9 mouse cellular contexts compared by ENCODE assay signal in the genomic region with DNA sequence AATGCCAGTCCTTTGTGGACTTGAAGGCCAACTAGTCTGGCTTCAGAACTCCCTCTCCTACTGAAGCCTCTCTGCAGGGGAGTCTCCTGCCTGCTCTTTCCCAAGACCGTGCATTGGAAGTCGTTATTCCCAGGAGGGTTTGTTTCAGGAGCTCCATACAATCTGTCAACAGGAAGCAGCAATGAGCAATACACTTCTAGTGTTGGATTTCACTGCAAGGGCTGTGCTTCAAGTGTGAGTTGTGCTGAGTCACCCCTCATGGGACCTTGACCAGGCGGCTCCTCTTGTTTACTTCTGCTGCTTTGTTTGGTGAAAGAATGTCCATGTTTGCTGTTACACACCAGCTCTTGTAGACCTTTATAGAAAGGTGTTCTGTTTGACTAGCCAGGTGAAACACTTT. TPM values are rescaled to one million over a fixed set of nuclear protein-coding genes. Genes with fewer than 3 reads are reported as not detected.
A peak's percentile ranks its signal among the peaks of the same experiment; 100 is the strongest.
DNase-seq lines count a peak whose midpoint lies in the region; ATAC-seq and TF ChIP-seq lines count a peak whose summit lies in the region.
"Had no signal": no experiment of that assay in that cellular context is flagged by ENCODE, and none has a peak within 500 bp of the region (broad histone marks: within the 10 kb centered on the region; RNA-seq: fewer than 3 reads in every experiment).

No protein-coding gene starts in this region.

- H3K27me3 ChIP-seq in kidney, embryonic 14.5 days (ENCODE audit: control insufficient read depth, insufficient read depth, low read length), result no peaks in the 10 kb centered on the region
- H3K27me3 ChIP-seq in liver, embryonic 15.5 days, result no peaks in the 10 kb centered on the region; the same call in 1 of the 2 replicates
- no peaks in the 10 kb centered on the region for H3K27me3 ChIP-seq in stomach, postnatal 0 days (ENCODE audit: control insufficient read depth, insufficient read depth, low read length)
- no peaks in the 10 kb centered on the region for H3K27me3 ChIP-seq in forebrain, embryonic 14.5 days (replicated peaks; ENCODE audit: control insufficient read depth, insufficient read depth, low read length)

- no peak overlapping the region for H3K9ac ChIP-seq in kidney, embryonic 14.5 days (ENCODE audit: low read depth, low read length)
- H3K9ac ChIP-seq in liver, embryonic 15.5 days, result no peak overlapping the region
- H3K9ac ChIP-seq in stomach, postnatal 0 days (ENCODE audit: low read length), result no peak overlapping the region
- H3K9ac ChIP-seq in forebrain, embryonic 14.5 days (ENCODE audit: low read length), result no peak overlapping the region

- no peaks in the 10 kb centered on the region for H3K4me1 ChIP-seq in kidney, embryonic 14.5 days (ENCODE audit: control insufficient read depth, insufficient read depth, low read length)
- H3K4me1 ChIP-seq in liver, embryonic 15.5 days (replicated peaks), result peaks cover 44% of the 10 kb centered on the region
- no peaks in the 10 kb centered on the region for H3K4me1 ChIP-seq in stomach, postnatal 0 days (replicated peaks; ENCODE audit: control insufficient read depth, insufficient read depth)
- no peaks in the 10 kb centered on the region for H3K4me1 ChIP-seq in forebrain, embryonic 14.5 days (ENCODE audit: control insufficient read depth, insufficient read depth, low read length)

- no peak overlapping the region for H3K27ac ChIP-seq in kidney, embryonic 14.5 days (ENCODE audit: low read depth, low read length)
- H3K27ac ChIP-seq in liver, embryonic 15.5 days (replicated peaks), result peak overlapping the region; percentile 84
- H3K27ac ChIP-seq in stomach, postnatal 0 days (replicated peaks), result peak overlapping the region; percentile 84
- H3K27ac ChIP-seq in forebrain, embryonic 14.5 days (ENCODE audit: low read depth, low read length), result no peak overlapping the region

- WGBS in kidney, embryonic 14.5 days, result 16% methylated on average over 3 of the region's 3 CpGs
- WGBS in liver, embryonic 15.5 days (ENCODE audit: insufficient replicate concordance), result 12% methylated on average over 3 of the region's 3 CpGs
- WGBS in stomach, postnatal 0 days, result 12% methylated on average over 3 of the region's 3 CpGs
- WGBS in forebrain, embryonic 14.5 days, result 44% methylated on average over 3 of the region's 3 CpGs

- no peak for TF ChIP-seq CTCF in stomach, postnatal 0 days (IDR thresholded peaks at IDR 0.05; ENCODE audit: low read depth)

- no peaks in the 10 kb centered on the region for H3K36me3 ChIP-seq in kidney, embryonic 14.5 days (ENCODE audit: control insufficient read depth, insufficient read depth, low read length)
- no peaks in the 10 kb centered on the region for H3K36me3 ChIP-seq in liver, embryonic 15.5 days (replicated peaks)
- no peaks in the 10 kb centered on the region for H3K36me3 ChIP-seq in stomach, postnatal 0 days (ENCODE audit: control insufficient read depth, insufficient read depth, low read length)
- no peaks in the 10 kb centered on the region for H3K36me3 ChIP-seq in forebrain, embryonic 14.5 days (ENCODE audit: control insufficient read depth, insufficient read depth, low read length)

- no peak for ATAC-seq in kidney, embryonic 14.5 days (ENCODE audit: low FRiP score, low TSS enrichment)
- ATAC-seq in erythroid progenitor cell, adult 5-6 weeks (replicated peaks; ENCODE audit: low FRiP score, poor library complexity, severe bottlenecking), result peak; percentile 72
- peak; percentile 43 for ATAC-seq in liver, embryonic 15.5 days (ENCODE audit: insufficient read depth)
- peak; percentile 94 for ATAC-seq in stomach, postnatal 0 days (ENCODE audit: low FRiP score, low TSS enrichment)
- no peak for ATAC-seq in forebrain, embryonic 14.5 days

- no peak overlapping the region for H3K4me3 ChIP-seq in kidney, embryonic 14.5 days (ENCODE audit: low read length)
- H3K4me3 ChIP-seq in liver, embryonic 15.5 days (replicated peaks), result no peak overlapping the region
- no peak overlapping the region for H3K4me3 ChIP-seq in stomach, postnatal 0 days (ENCODE audit: low read depth, low read length)
- no peak overlapping the region for H3K4me3 ChIP-seq in forebrain, embryonic 14.5 days (ENCODE audit: low read depth, low read length)

- DNase-seq in kidney, adult 18-20 months, result peak; percentile 44
- peak; percentile 82 for DNase-seq in stomach, postnatal 0 days (ENCODE audit: low spot score)
- no peak for DNase-seq in forebrain, embryonic 14.5 days (ENCODE audit: low spot score)
- DNase-seq in thymus, postnatal 4 days, result no peak
- no peak for DNase-seq in gastrocnemius, adult 18-20 months (ENCODE audit: low spot score)
- DNase-seq: midbrain, embryonic 14.5 days had no signal

- no peaks in the 10 kb centered on the region for H3K9me3 ChIP-seq in kidney, embryonic 14.5 days (ENCODE audit: control insufficient read depth, low read length)
- no peaks in the 10 kb centered on the region; the same call in 1 of the 2 replicates for H3K9me3 ChIP-seq in liver, embryonic 15.5 days (replicated peaks)
- H3K9me3 ChIP-seq in stomach, postnatal 0 days (ENCODE audit: control insufficient read depth, low read length), result no peaks in the 10 kb centered on the region
- no peaks in the 10 kb centered on the region for H3K9me3 ChIP-seq in forebrain, embryonic 14.5 days (replicated peaks; ENCODE audit: control insufficient read depth, low read length)

- TF ChIP-seq EP300 in stomach, postnatal 0 days (optimal IDR thresholded peaks at IDR 0.05), result no peak

- H3K4me2 ChIP-seq in kidney, embryonic 14.5 days (replicated peaks; ENCODE audit: low read depth, low read length), result no peak overlapping the region
- H3K4me2 ChIP-seq in liver, embryonic 15.5 days, result peak overlapping the region; percentile 11; the same call in 1 of the 2 replicates
- no peak overlapping the region for H3K4me2 ChIP-seq in stomach, postnatal 0 days (replicated peaks; ENCODE audit: low read depth)
- H3K4me2 ChIP-seq in forebrain, embryonic 14.5 days (ENCODE audit: low read length), result no peak overlapping the region

RNA-seq across cellular contexts. Expression of a gene that starts 18.5 kb away (rescaled TPM):
- 91.3 and 102 TPM in 2 replicates for polyA plus RNA-seq in kidney, embryonic 14.5 days (2014; fragmentation: Nextera tagmentation; extraction: Ambion mirVana)
- total RNA-seq in erythroid progenitor cell, adult 5-6 weeks (2015; ENCODE audit: low replicate concordance), result 13.7 and 24.7 TPM in 2 replicates
- total RNA-seq in erythroid progenitor cell, adult 5-6 weeks (2017; ENCODE audit: low replicate concordance), result 22.9 and 25.8 TPM in 2 replicates
- polyA plus RNA-seq in liver, embryonic 15.5 days (2015; fragmentation: Nextera tagmentation; extraction: Ambion mirVana), result 34.9 and 35.9 TPM in 2 replicates
- polyA plus RNA-seq in stomach, postnatal 0 days (2015; fragmentation: Nextera tagmentation; extraction: Ambion mirVana), result 43.5 and 50.0 TPM in 2 replicates
- polyA plus RNA-seq in forebrain, embryonic 14.5 days (2014; fragmentation: Nextera tagmentation; extraction: Ambion mirVana), result 80.3 and 86.4 TPM in 2 replicates
- 10 to 100 TPM; 43.3 to 44.6 TPM for total RNA-seq in gastrocnemius, adult 18-20 months (2021)

Comparison
In these comparisons a context has a peak if more than half of its experiments do, and no peak if none do; other contexts are left out.
1. DNase-seq: peak in kidney, adult 18-20 months (single experiment) and stomach, postnatal 0 days (single experiment); none in forebrain, embryonic 14.5 days (single experiment), thymus, postnatal 4 days (single experiment) and gastrocnemius, adult 18-20 months (single experiment).
2. ATAC-seq: peak in erythroid progenitor cell, adult 5-6 weeks (single experiment), liver, embryonic 15.5 days (single experiment) and stomach, postnatal 0 days (single experiment); none in kidney, embryonic 14.5 days (single experiment) and forebrain, embryonic 14.5 days (single experiment).
3. H3K27ac ChIP-seq: peak in liver, embryonic 15.5 days (single experiment) and stomach, postnatal 0 days (single experiment); none in kidney, embryonic 14.5 days (single experiment) and forebrain, embryonic 14.5 days (single experiment).